Mouse (Mus musculus): ENCODE results near the gene Ndufa5. TPM values are rescaled to one million over a fixed set of nuclear protein-coding genes. Genes with fewer than 3 reads are reported as not detected.

The Ndufa5 gene
- polyA plus RNA-seq, 1 experiment from 2014 or later = 342 TPM

DNA sequence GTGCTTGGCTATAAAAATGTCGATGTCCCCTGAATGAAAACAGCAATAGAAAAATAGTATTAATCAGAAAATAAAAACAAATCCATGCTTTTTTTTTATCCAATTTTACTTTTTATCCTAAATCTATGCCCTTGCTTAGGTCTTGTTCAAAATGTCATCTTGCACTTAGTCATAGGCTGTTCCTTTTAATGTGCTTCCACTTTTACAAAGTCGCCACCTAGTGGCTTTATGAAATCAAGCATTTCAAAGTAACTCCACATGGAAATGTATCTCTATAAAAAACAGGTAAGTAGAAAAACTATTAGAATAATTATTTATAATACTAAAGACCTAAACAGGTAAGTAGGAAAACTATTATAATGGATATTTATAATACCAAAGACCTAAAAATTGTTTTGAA lies 11.6 kb downstream of the Ndufa5 start:
- no peak overlapping the region for H3K27ac ChIP-seq
- no peak for ATAC-seq (ENCODE audit: insufficient number of reproducible peaks, insufficient read depth, low FRiP score, low TSS enrichment, low read depth)
- peaks cover 6% of the 10 kb centered on the region for H3K4me1 ChIP-seq
- no peak overlapping the region for H3K4me3 ChIP-seq
- no peaks in the 10 kb centered on the region for H3K9me3 ChIP-seq
- 47% methylated on average over 2 of the region's 2 CpGs for WGBS
- H3K9ac ChIP-seq = no peak overlapping the region
- H3K4me2 ChIP-seq = no peak overlapping the region
- peaks cover 16% of the 10 kb centered on the region for H3K36me3 ChIP-seq
- H3K27me3 ChIP-seq = no peaks in the 10 kb centered on the region

DNA sequence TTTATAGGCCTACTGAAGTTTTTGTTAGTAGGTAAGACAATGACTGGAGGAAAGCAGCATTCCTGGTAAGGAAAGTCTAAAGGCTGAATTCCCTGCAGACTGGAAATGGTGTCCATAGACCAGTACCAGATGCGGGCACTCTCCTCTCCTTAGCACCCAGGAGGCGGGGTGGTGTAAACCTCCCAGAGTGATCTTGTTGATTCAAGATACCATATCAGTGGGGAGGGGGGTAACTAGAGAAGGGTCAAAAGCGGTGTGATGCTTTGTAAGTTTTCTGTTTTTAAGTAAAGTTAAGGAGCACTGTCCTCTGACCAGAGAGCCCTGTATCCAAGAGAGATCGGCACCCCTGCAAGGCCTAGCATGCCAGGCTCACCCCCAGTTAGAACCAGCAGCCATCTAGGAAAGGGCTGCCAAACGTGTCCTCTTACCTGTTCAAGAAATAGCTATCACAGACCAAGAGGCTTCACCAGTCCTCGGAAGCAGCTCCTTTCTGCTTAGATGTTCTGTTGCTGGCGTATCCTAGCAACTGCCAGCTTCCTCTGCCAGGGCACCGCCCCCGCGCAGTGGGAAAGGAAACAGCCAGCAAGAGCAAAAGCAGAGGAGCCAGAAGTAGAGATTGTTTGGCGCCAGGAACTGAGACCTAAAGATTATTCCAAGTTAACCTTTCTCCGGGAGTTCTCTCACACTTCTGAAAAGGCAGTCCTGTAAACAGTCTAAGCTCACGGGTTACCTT lies 13.1 kb downstream of the Ndufa5 start, which contains the start of gene Iqub:
Iqub (minus strand) TSS at position 516 of the 733 bp plus-strand sequence.
- H3K9me3 ChIP-seq = no peaks in the 10 kb centered on the region
- no peaks in the 10 kb centered on the region for H3K27me3 ChIP-seq
- peaks cover 12% of the 10 kb centered on the region for H3K36me3 ChIP-seq
- peaks cover 6% of the 10 kb centered on the region for H3K4me1 ChIP-seq
- 24% methylated on average over 13 of the region's 13 CpGs for WGBS
- H3K9ac ChIP-seq = no peak within 1 kb of the TSS
- no peak within 1 kb of the TSS for H3K27ac ChIP-seq
- peak within 1 kb of the TSS; percentile 36 for H3K4me2 ChIP-seq
- H3K4me3 ChIP-seq = no peak within 1 kb of the TSS
- ATAC-seq (ENCODE audit: insufficient number of reproducible peaks, insufficient read depth, low FRiP score, low TSS enrichment, low read depth) = no peak

DNA sequence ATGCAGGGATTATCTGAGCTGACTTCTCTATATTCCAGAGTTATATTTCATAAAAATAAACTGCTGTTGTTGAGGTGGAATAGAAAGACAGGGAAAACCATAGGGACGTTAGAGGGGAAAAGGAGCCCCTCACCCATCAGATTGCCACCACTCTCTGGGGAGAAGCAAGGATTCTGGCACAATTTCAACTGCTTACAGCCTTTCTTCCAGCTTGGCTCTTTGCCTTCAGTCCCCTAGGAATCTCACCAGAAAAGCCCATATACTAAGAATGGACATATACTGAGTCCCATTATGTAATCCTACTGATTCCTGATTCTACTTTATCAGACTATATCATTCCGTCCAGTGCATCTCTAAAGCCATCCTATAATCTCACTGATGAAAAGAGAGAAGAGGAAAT lies 23.7 kb downstream of the Ndufa5 start:
- H3K4me1 ChIP-seq = no peaks in the 10 kb centered on the region
- 86% methylated on average over 2 of the region's 2 CpGs for WGBS
- H3K27me3 ChIP-seq = no peaks in the 10 kb centered on the region
- H3K36me3 ChIP-seq = no peaks in the 10 kb centered on the region
- no peak overlapping the region for H3K4me2 ChIP-seq
- no peak overlapping the region for H3K9ac ChIP-seq
- H3K9me3 ChIP-seq = no peaks in the 10 kb centered on the region
- H3K4me3 ChIP-seq = no peak overlapping the region
- H3K27ac ChIP-seq = no peak overlapping the region
- ATAC-seq (ENCODE audit: insufficient number of reproducible peaks, insufficient read depth, low FRiP score, low TSS enrichment, low read depth) = no peak

DNA sequence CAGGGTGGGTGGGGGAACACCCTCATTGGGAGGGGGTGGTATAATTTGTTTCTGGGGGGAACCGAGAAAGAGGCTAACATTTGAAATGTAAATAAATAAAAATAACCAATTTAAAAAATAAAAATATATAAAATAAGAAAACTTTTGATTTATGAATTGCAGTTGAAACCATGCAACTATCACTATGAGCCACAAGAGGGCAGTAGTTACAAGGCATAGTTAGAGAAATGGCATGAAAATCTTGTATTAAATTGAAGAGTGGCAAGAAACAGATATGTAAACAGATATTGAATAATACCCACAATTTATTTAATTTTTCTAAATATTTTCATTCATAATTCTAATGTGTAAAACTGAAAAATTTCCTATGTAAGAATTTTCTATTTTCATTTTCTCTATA lies 37.5 kb downstream of the Ndufa5 start:
- no peaks in the 10 kb centered on the region for H3K9me3 ChIP-seq

DNA sequence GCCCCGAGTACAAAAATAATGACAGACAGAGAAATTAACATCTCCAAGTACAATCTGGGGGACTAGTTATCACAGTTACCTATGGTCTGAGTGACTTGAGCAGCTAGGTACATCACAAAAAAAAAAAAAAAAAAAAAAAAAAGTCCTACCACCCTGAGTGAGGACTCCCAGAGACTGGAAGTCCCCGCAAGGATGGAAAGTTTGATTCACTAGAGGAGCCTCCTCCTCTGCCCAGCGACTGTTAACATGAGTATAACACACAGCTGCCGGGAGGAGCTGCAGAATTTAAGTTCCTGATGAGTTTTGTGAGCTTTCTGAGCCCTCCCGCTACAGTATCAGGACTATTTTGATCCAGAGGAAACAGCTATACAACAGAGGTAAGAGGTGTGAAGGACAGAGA lies 41.3 kb downstream of the Ndufa5 start:
- no peaks in the 10 kb centered on the region for H3K4me1 ChIP-seq
- H3K36me3 ChIP-seq = no peaks in the 10 kb centered on the region
- 81% methylated on average over 5 of the region's 5 CpGs for WGBS
- no peak overlapping the region for H3K27ac ChIP-seq
- no peak for ATAC-seq (ENCODE audit: insufficient number of reproducible peaks, insufficient read depth, low FRiP score, low TSS enrichment, low read depth)
- no peak overlapping the region for H3K9ac ChIP-seq
- H3K27me3 ChIP-seq = no peaks in the 10 kb centered on the region
- H3K9me3 ChIP-seq = no peaks in the 10 kb centered on the region
- no peak overlapping the region for H3K4me3 ChIP-seq
- H3K4me2 ChIP-seq = no peak overlapping the region

More for the DNA sequence above, 37.5 kb downstream of the Ndufa5 start:
- Histone ChIP-seq H3K4me3 (no peak overlapping the region), H3K4me1 (no peaks in the 10 kb centered on the region), H3K27ac (no peak overlapping the region), H3K4me2 (no peak overlapping the region), H3K9ac (no peak overlapping the region), H3K27me3 (no peaks in the 10 kb centered on the region), H3K36me3 (no peaks in the 10 kb centered on the region)
- no peak for ATAC-seq (ENCODE audit: insufficient number of reproducible peaks, insufficient read depth, low FRiP score, low TSS enrichment, low read depth)
- WGBS = 7% methylated on average over 1 of the region's 1 CpGs

DNA sequence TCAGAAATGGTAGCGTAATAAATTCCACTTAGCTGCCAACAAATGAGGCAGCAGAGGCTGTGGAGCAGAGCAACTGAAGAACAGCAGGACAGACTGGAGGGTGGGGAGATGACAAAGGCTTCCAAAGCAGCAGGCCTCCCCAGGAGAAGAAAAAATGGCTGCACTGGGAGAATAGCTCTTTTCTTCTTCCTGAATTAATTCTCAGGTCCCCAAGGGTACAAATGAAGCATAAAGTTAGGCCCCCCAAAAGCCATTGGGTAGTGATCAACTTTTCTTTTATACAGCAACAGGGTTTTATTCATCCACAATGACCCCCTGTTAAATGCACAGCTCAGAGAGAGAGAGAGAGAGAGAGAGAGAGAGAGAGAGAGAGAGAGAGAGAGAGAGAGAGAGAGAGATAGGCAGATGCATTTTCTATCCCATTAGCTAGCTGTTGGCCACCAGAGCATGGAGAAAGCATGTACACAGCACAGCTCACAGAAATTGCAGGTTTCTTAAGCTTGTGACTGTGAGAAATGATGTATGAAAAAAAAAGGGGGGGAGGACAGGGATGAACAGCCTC lies 57.2 kb downstream of the Ndufa5 start:
- Histone ChIP-seq H3K9me3 (no peaks in the 10 kb centered on the region), H3K27ac (no peak overlapping the region), H3K4me1 (no peaks in the 10 kb centered on the region), H3K4me2 (no peak overlapping the region), H3K36me3 (no peaks in the 10 kb centered on the region), H3K4me3 (no peak overlapping the region), H3K9ac (no peak overlapping the region), H3K27me3 (no peaks in the 10 kb centered on the region)
- 68% methylated on average over 1 of the region's 1 CpGs for WGBS
- no peak for ATAC-seq (ENCODE audit: insufficient number of reproducible peaks, insufficient read depth, low FRiP score, low TSS enrichment, low read depth)

DNA sequence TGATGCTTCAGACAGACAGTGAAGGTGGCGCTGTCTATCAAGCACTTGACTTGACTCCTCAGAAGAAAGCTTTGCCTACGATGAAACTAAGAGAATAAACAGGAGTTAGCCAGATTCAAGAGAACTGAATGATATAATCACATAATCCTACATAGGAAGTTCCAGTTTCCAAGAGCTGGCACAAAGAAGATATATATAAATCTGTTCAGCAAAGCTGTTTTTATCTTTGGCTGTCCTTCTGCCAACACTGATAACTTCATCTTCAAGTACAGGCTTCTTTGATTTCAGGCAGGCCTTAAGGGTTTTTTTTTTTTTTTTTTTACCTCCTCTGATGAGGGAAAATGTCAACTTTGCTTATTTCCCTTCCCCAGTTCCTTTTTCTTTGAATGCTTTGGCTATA lies 57.7 kb downstream of the Ndufa5 start:
- Histone ChIP-seq H3K4me1 (no peaks in the 10 kb centered on the region), H3K27me3 (no peaks in the 10 kb centered on the region), H3K9ac (no peak overlapping the region), H3K36me3 (no peaks in the 10 kb centered on the region), H3K27ac (no peak overlapping the region), H3K4me2 (no peak overlapping the region), H3K9me3 (no peaks in the 10 kb centered on the region), H3K4me3 (no peak overlapping the region)
- whole genome bisulfite sequencing = 89% methylated on average over 2 of the region's 2 CpGs
- no peak for ATAC-seq (ENCODE audit: insufficient number of reproducible peaks, insufficient read depth, low FRiP score, low TSS enrichment, low read depth)

Other genes starting within 250 kb of the Ndufa5 start
- gene Iqub, start 12.9 kb downstream of the Ndufa5 start, polyA plus RNA-seq (2015; fragmentation: Nextera tagmentation; extraction: Ambion mirVana) = 0.11 TPM in 2 replicates
- gene Asb15, start 131 bp upstream of the Ndufa5 start, polyA plus RNA-seq (2015; fragmentation: Nextera tagmentation; extraction: Ambion mirVana) = not detected in 2 replicates
- gene Lmod2, start 69.7 kb upstream of the Ndufa5 start, polyA plus RNA-seq (2015; fragmentation: Nextera tagmentation; extraction: Ambion mirVana) = 0.10 and 0.30 TPM in 2 replicates
- gene Wasl, start 137.0 kb upstream of the Ndufa5 start, polyA plus RNA-seq (2015; fragmentation: Nextera tagmentation; extraction: Ambion mirVana) = 66.1 and 79.8 TPM in 2 replicates
- gene Hyal6, start 205.2 kb upstream of the Ndufa5 start, polyA plus RNA-seq (2015; fragmentation: Nextera tagmentation; extraction: Ambion mirVana) = not detected in 2 replicates
- gene Hyal4, start 220.3 kb upstream of the Ndufa5 start, polyA plus RNA-seq (2015; fragmentation: Nextera tagmentation; extraction: Ambion mirVana) = not detected in 2 replicates

All from embryonic facial prominence, embryonic 13.5 days (tissue).